Mouse (Mus musculus) thymus, adult 2 months (tissue): ENCODE measurements at regions not wholly inside any gene's neighbourhood (a gene's known extent, or its start where the extent isn't known, plus 50 kb on each side); places are given as distances from the start of the nearest gene placed in this dataset.
A peak's percentile ranks its signal among the peaks of the same experiment; 100 is the strongest.

Source experiments
- DNase-seq: peaks from one replicate; pipeline ENCODE4 v3.0.0; 2021
- H3K27ac ChIP-seq: fragments of 200-500 bp; 2 replicates; pipeline ENCODE4 v1.5.1; 2012; ENCODE audit warnings: low read length, control low read depth; ENCODE audit not compliant: control insufficient read depth, insufficient read depth
- H3K27me3 ChIP-seq: fragments of 200-500 bp; 2 replicates; pipeline ENCODE4 v1.6.1; 2012; ENCODE audit warnings: mild to moderate bottlenecking, low read length, moderate library complexity, mixed read lengths; ENCODE audit not compliant: control insufficient read depth, insufficient read depth
- H3K36me3 ChIP-seq: fragments of 200-500 bp; 2 replicates; pipeline ENCODE4 v1.6.1; 2012; ENCODE audit warnings: mild to moderate bottlenecking, low read length, moderate library complexity; ENCODE audit not compliant: control insufficient read depth, insufficient read depth
- H3K4me1 ChIP-seq: fragments of 200-500 bp; replicated peaks from 2 replicates; pipeline ENCODE4 v1.6.1; 2012; ENCODE audit warnings: low read length; ENCODE audit not compliant: control insufficient read depth, insufficient read depth
- H3K4me3 ChIP-seq: fragments of 200-500 bp; 2 replicates; pipeline ENCODE4 v1.5.1; 2012; ENCODE audit warnings: mild to moderate bottlenecking, low read length, control low read depth, moderate library complexity; ENCODE audit not compliant: control insufficient read depth, insufficient read depth
- CTCF ChIP-seq: fragments of 200-500 bp; IDR thresholded peaks from 2 replicates; pipeline ENCODE4 v1.5.1; 2012; ENCODE audit warnings: mild to moderate bottlenecking, control low read depth, low read length, moderate library complexity, borderline replicate concordance; ENCODE audit not compliant: control insufficient read depth, poor library complexity, insufficient read depth; ENCODE audit errors: extremely low read depth
- POLR2A ChIP-seq: fragments of 200-500 bp; IDR thresholded peaks from 2 replicates; pipeline ENCODE4 v1.6.1; 2012; ENCODE audit warnings: mild to moderate bottlenecking, low read length, control low read depth, moderate library complexity; ENCODE audit not compliant: control insufficient read depth, poor library complexity, insufficient read depth; ENCODE audit errors: extremely low read depth
- WGBS: fragments of 180-500 bp; shearing (Covaris S2); methylation state at CpG from one replicate; pipeline ENCODE4 v1.1.7; 2018; 5-methylcytosine and 5-hydroxymethylcytosine counted together

- DNase-seq, result peak; percentile 56
- H3K27ac ChIP-seq, result no peak overlapping the region
- no peak for TF ChIP-seq POLR2A
- TF ChIP-seq CTCF, result no peak
- H3K4me1 ChIP-seq, result no peaks in the 10 kb centered on the region
- 54% methylated on average over 17 of the region's 17 CpGs for WGBS
- no peaks in the 10 kb centered on the region for H3K27me3 ChIP-seq
- no peaks in the 10 kb centered on the region for H3K36me3 ChIP-seq
- H3K4me3 ChIP-seq, result no peak overlapping the region
Observed at GRCm38 (mm10) chr9:122655583-122655982, 91.6 kb upstream of the Topaz1 start.

GRCm38 (mm10) chr9:122660050-122660449 lies 87.1 kb upstream of the Topaz1 start:
- no peaks in the 10 kb centered on the region for H3K27me3 ChIP-seq
- TF ChIP-seq CTCF, result no peak
- TF ChIP-seq POLR2A, result no peak
- no peak for DNase-seq
- no peak overlapping the region for H3K27ac ChIP-seq
- H3K4me1 ChIP-seq, result no peaks in the 10 kb centered on the region
- WGBS, result 91% methylated on average over 9 of the region's 9 CpGs
- no peak overlapping the region for H3K4me3 ChIP-seq
- no peaks in the 10 kb centered on the region for H3K36me3 ChIP-seq

DNA sequence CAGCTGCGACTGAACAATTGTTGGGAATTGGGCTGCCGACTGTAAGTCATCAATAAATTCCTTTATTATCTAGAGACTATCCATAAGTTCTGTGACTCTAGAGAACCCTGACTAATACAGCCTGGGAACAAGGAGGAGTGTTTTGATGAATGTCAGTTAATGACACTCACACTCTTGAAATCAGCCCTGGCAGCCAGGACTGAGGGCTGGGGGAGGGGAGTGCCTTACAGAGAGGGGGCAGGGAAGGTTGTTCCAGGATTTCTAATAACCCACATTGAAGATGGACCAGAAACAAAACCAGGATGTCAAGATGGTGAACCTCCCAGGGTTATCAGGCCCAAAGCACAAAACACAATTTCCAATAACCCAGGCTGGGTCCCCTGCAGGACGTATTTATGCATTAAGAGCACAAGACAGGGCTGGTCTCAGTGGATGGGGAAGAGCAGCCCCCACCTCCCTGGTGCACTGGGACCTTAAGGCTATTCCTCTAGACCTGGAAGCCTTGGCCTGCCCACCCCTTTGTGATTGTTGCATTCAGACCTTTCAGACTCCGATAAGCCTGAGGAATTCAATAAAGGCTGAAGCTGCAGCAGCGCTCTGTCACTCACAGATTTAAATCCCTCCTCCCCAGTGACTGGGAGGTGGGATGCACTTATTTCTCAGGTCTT lies 80.0 kb upstream of the Topaz1 start:
- H3K4me1 ChIP-seq, result no peaks in the 10 kb centered on the region
- H3K4me3 ChIP-seq, result no peak overlapping the region
- TF ChIP-seq POLR2A (no peak), CTCF (no peak)
- no peaks in the 10 kb centered on the region for H3K27me3 ChIP-seq
- 78% methylated on average over 4 of the region's 5 CpGs for WGBS
- H3K27ac ChIP-seq, result no peak overlapping the region
- no peaks in the 10 kb centered on the region for H3K36me3 ChIP-seq
- DNase-seq, result no peak

- 80% methylated on average over 3 of the region's 3 CpGs for WGBS
- H3K27me3 ChIP-seq, result no peaks in the 10 kb centered on the region
- no peaks in the 10 kb centered on the region for H3K4me1 ChIP-seq
Observed at GRCm38 (mm10) chr9:122667646-122667981, 79.5 kb upstream of the Topaz1 start.

DNA sequence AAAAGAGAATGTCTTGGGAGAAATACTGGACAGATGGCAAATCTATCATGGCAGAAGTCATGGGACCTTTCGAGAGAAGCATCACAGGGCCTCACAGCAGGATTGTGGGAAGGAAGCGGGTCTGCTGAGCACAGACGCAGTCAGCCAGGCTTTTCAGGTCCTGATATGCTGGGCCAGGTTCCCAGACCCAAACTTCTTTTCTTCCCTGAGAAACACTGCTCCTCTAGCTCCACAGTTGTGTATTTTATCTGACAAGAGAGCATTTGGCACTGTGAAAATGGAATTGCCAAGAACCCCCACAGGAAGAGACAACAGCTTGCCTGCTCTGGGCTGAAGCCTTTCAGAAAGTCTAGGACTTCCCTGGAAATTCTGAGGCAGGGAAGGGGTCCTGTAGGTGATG lies 73.4 kb upstream of the Topaz1 start:
- no peak overlapping the region for H3K4me3 ChIP-seq
- no peaks in the 10 kb centered on the region for H3K36me3 ChIP-seq
- no peak for DNase-seq
- TF ChIP-seq CTCF (no peak), POLR2A (no peak)
- H3K27ac ChIP-seq, result no peak overlapping the region
- 85% methylated on average over 3 of the region's 3 CpGs for WGBS
- no peaks in the 10 kb centered on the region for H3K4me1 ChIP-seq
- no peaks in the 10 kb centered on the region for H3K27me3 ChIP-seq

More at GRCm38 (mm10) chr9:122667646-122667981, 79.5 kb upstream of the Topaz1 start:
- H3K27ac ChIP-seq, result no peak overlapping the region
- no peak for TF ChIP-seq CTCF
- TF ChIP-seq POLR2A, result no peak
- H3K4me3 ChIP-seq, result no peak overlapping the region
- DNase-seq, result no peak
- no peaks in the 10 kb centered on the region for H3K36me3 ChIP-seq

- WGBS, result 91% methylated on average over 14 of the region's 14 CpGs
- no peak for TF ChIP-seq POLR2A
- no peak for TF ChIP-seq CTCF
- no peaks in the 10 kb centered on the region for H3K27me3 ChIP-seq
- H3K4me3 ChIP-seq, result no peak overlapping the region
- H3K36me3 ChIP-seq, result no peaks in the 10 kb centered on the region
- H3K4me1 ChIP-seq, result no peaks in the 10 kb centered on the region
- DNase-seq, result no peak
- H3K27ac ChIP-seq, result no peak overlapping the region
Observed at GRCm38 (mm10) chr9:122678001-122678696, 69.0 kb upstream of the Topaz1 start.
